Mouse (Mus musculus): ENCODE measurements around the gene Esrrg. TPM values are rescaled to one million over a fixed set of nuclear protein-coding genes. Genes with fewer than 3 reads are reported as not detected.

Esrrg gene
- polyA plus RNA-seq, 1 experiment: 1.0 TPM

- no peaks in the 10 kb centered on the region for H3K4me1 ChIP-seq (replicated peaks; ENCODE audit: control insufficient read depth, insufficient read depth, low read length)
- WGBS: 92% methylated on average over 7 of the region's 7 CpGs
- no peak overlapping the region for H3K4me3 ChIP-seq (ENCODE audit: control insufficient read depth, insufficient read depth, low read length)
- no peaks in the 10 kb centered on the region for H3K27me3 ChIP-seq (ENCODE audit: control insufficient read depth, insufficient read depth, low read length)
- no peak for DNase-seq
- H3K36me3 ChIP-seq (ENCODE audit: control insufficient read depth, insufficient read depth, low read length): no peaks in the 10 kb centered on the region
- no peak overlapping the region for H3K27ac ChIP-seq (ENCODE audit: control insufficient read depth, insufficient read depth, low read length)
- TF ChIP-seq CTCF (IDR thresholded peaks at IDR 0.05; ENCODE audit: borderline replicate concordance, control insufficient read depth, extremely low read depth, insufficient read depth, low read length, poor library complexity) (no peak), POLR2A (IDR thresholded peaks at IDR 0.05; ENCODE audit: control insufficient read depth, extremely low read depth, insufficient read depth, low read length, poor library complexity) (no peak)
Observed at GRCm38 (mm10) chr1:187938652-187939051, 330.1 kb downstream of the Esrrg start.

- Histone ChIP-seq H3K4me1 (replicated peaks; ENCODE audit: control insufficient read depth, insufficient read depth, low read length) (no peaks in the 10 kb centered on the region), H3K27ac (ENCODE audit: control insufficient read depth, insufficient read depth, low read length) (no peak overlapping the region), H3K36me3 (ENCODE audit: control insufficient read depth, insufficient read depth, low read length) (no peaks in the 10 kb centered on the region), H3K27me3 (ENCODE audit: control insufficient read depth, insufficient read depth, low read length) (no peaks in the 10 kb centered on the region), H3K4me3 (ENCODE audit: control insufficient read depth, insufficient read depth, low read length) (no peak overlapping the region)
- DNase-seq: no peak
- TF ChIP-seq CTCF (IDR thresholded peaks at IDR 0.05; ENCODE audit: borderline replicate concordance, control insufficient read depth, extremely low read depth, insufficient read depth, low read length, poor library complexity) (no peak), POLR2A (IDR thresholded peaks at IDR 0.05; ENCODE audit: control insufficient read depth, extremely low read depth, insufficient read depth, low read length, poor library complexity) (no peak)
- 80% methylated on average over 4 of the region's 4 CpGs for WGBS
Observed at GRCm38 (mm10) chr1:187939078-187939477, 330.5 kb downstream of the Esrrg start.

DNA sequence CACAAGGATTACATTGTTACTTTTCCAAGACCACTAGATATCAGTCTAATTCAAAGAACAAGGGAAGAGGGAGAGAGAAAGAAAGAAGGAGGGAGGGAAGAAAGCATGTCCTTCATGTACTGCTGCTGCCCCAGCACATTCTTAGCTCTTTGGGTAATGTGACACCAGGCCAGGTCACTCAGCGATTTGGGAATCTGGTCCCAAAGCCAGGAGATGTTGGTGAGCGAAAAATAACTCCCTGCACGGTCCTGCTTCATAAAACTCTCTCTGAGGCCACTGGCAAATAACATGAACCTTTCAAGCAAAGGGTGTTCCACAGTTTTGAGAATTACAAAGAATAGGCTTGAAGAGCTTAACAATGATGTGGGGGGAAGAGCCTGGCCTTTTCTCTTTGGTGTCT lies 342.9 kb downstream of the Esrrg start:
- TF ChIP-seq CTCF (IDR thresholded peaks at IDR 0.05; ENCODE audit: borderline replicate concordance, control insufficient read depth, extremely low read depth, insufficient read depth, low read length, poor library complexity): no peak
- no peak for TF ChIP-seq POLR2A (IDR thresholded peaks at IDR 0.05; ENCODE audit: control insufficient read depth, extremely low read depth, insufficient read depth, low read length, poor library complexity)
- no peak for DNase-seq
- Histone ChIP-seq H3K4me1 (replicated peaks; ENCODE audit: control insufficient read depth, insufficient read depth, low read length) (no peaks in the 10 kb centered on the region), H3K27me3 (ENCODE audit: control insufficient read depth, insufficient read depth, low read length) (no peaks in the 10 kb centered on the region), H3K36me3 (ENCODE audit: control insufficient read depth, insufficient read depth, low read length) (no peaks in the 10 kb centered on the region), H3K27ac (ENCODE audit: control insufficient read depth, insufficient read depth, low read length) (no peak overlapping the region), H3K4me3 (ENCODE audit: control insufficient read depth, insufficient read depth, low read length) (no peak overlapping the region)
- 90% methylated on average over 3 of the region's 3 CpGs for WGBS

DNA sequence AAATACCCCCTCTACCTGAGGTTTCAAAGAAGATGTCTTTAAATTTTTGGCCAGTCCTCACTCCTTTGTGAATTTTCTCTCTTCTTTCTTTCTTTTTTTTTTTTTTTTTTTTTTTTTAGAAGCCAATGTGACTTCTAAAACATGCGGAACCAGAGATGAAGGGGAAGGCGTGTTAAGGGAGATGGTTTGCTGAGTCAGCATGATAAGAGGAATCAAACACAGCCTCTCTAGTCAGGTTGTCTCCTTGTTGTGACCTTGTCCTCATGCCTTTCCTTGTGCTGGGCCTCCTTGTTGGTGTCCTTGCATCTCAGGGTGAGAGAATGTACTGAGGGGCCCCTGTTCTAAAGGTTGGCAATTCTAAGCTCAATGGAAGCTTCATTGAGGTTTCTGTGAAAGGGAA lies 348.1 kb downstream of the Esrrg start:
- no peaks in the 10 kb centered on the region for H3K36me3 ChIP-seq (ENCODE audit: control insufficient read depth, insufficient read depth, low read length)
- no peaks in the 10 kb centered on the region for H3K4me1 ChIP-seq (replicated peaks; ENCODE audit: control insufficient read depth, insufficient read depth, low read length)
- DNase-seq: no peak
- no peaks in the 10 kb centered on the region for H3K27me3 ChIP-seq (ENCODE audit: control insufficient read depth, insufficient read depth, low read length)
- H3K27ac ChIP-seq (ENCODE audit: control insufficient read depth, insufficient read depth, low read length): no peak overlapping the region
- TF ChIP-seq POLR2A (IDR thresholded peaks at IDR 0.05; ENCODE audit: control insufficient read depth, extremely low read depth, insufficient read depth, low read length, poor library complexity) (no peak), CTCF (IDR thresholded peaks at IDR 0.05; ENCODE audit: borderline replicate concordance, control insufficient read depth, extremely low read depth, insufficient read depth, low read length, poor library complexity) (no peak)
- no peak overlapping the region for H3K4me3 ChIP-seq (ENCODE audit: control insufficient read depth, insufficient read depth, low read length)
- WGBS: 83% methylated on average over 2 of the region's 2 CpGs

GRCm38 (mm10) chr1:187959192-187959591 lies 350.6 kb downstream of the Esrrg start:
- Histone ChIP-seq H3K27me3 (ENCODE audit: control insufficient read depth, insufficient read depth, low read length) (no peaks in the 10 kb centered on the region), H3K4me1 (replicated peaks; ENCODE audit: control insufficient read depth, insufficient read depth, low read length) (no peaks in the 10 kb centered on the region), H3K36me3 (ENCODE audit: control insufficient read depth, insufficient read depth, low read length) (no peaks in the 10 kb centered on the region), H3K4me3 (ENCODE audit: control insufficient read depth, insufficient read depth, low read length) (no peak overlapping the region), H3K27ac (ENCODE audit: control insufficient read depth, insufficient read depth, low read length) (no peak overlapping the region)
- WGBS: 93% methylated on average over 9 of the region's 9 CpGs
- TF ChIP-seq CTCF (IDR thresholded peaks at IDR 0.05; ENCODE audit: borderline replicate concordance, control insufficient read depth, extremely low read depth, insufficient read depth, low read length, poor library complexity): no peak
- no peak for TF ChIP-seq POLR2A (IDR thresholded peaks at IDR 0.05; ENCODE audit: control insufficient read depth, extremely low read depth, insufficient read depth, low read length, poor library complexity)
- DNase-seq: no peak

GRCm38 (mm10) chr1:187961452-187961851 lies 352.9 kb downstream of the Esrrg start:
- WGBS: 76% methylated on average over 5 of the region's 5 CpGs
- Histone ChIP-seq H3K27ac (ENCODE audit: control insufficient read depth, insufficient read depth, low read length) (no peak overlapping the region), H3K4me3 (ENCODE audit: control insufficient read depth, insufficient read depth, low read length) (no peak overlapping the region), H3K36me3 (ENCODE audit: control insufficient read depth, insufficient read depth, low read length) (no peaks in the 10 kb centered on the region), H3K4me1 (replicated peaks; ENCODE audit: control insufficient read depth, insufficient read depth, low read length) (no peaks in the 10 kb centered on the region), H3K27me3 (ENCODE audit: control insufficient read depth, insufficient read depth, low read length) (no peaks in the 10 kb centered on the region)
- no peak for DNase-seq
- TF ChIP-seq CTCF (IDR thresholded peaks at IDR 0.05; ENCODE audit: borderline replicate concordance, control insufficient read depth, extremely low read depth, insufficient read depth, low read length, poor library complexity) (no peak), POLR2A (IDR thresholded peaks at IDR 0.05; ENCODE audit: control insufficient read depth, extremely low read depth, insufficient read depth, low read length, poor library complexity) (no peak)
